Mouse (Mus musculus) brain, embryonic 14.5 days (tissue): ENCODE data around the gene Gm43720.

ENCODE experiments used
- CTCF ChIP-seq: fragments of 200-500 bp; IDR thresholded peaks from 2 replicates; pipeline ENCODE4 v1.5.1; 2012; ENCODE audit warnings: inconsistent platforms, mild to moderate bottlenecking, moderate library complexity, borderline replicate concordance; ENCODE audit not compliant: insufficient read depth, insufficient read length; ENCODE audit errors: extremely low read depth
- POLR2A ChIP-seq: fragments of 200-500 bp; IDR thresholded peaks from 2 replicates; pipeline ENCODE4 v1.6.1; 2012; ENCODE audit warnings: mild to moderate bottlenecking, inconsistent platforms, borderline replicate concordance; ENCODE audit not compliant: poor library complexity, insufficient read depth, insufficient read length, severe bottlenecking; ENCODE audit errors: extremely low read depth

- TF ChIP-seq CTCF (no peak), POLR2A (no peak)
These were observed 639 bp upstream of the Gm43720 start for GRCm38 (mm10) chr5:138280425-138280768.
